Mouse (Mus musculus) C2C12 (cell line): ENCODE results near the gene Gm11273. TPM values are rescaled to one million over a fixed set of nuclear protein-coding genes. Genes with fewer than 3 reads are reported as not detected.
"Not testable (repeated sequence)": the region's sequence is repeated elsewhere in the genome, so short reads cannot be mapped to it uniquely, and the experiment has no call there.

Source experiments
- H3K27me3 ChIP-seq: one replicate; pipeline ENCODE4 v1.6.1; 2011; ENCODE audit not compliant: control insufficient read depth, insufficient read depth, insufficient read length
- H3K36me3 ChIP-seq: one replicate; pipeline ENCODE4 v1.6.1; 2011; ENCODE audit not compliant: control insufficient read depth, insufficient read depth
- H3K4me3 ChIP-seq: one replicate; pipeline ENCODE4 v1.5.1; 2011; ENCODE audit warnings: mild to moderate bottlenecking, control low read depth; ENCODE audit not compliant: poor library complexity, insufficient read depth, severe bottlenecking
- H3K79me2 ChIP-seq: one replicate; pipeline ENCODE4 v1.6.1; 2011; ENCODE audit not compliant: control insufficient read depth, insufficient read depth
- H3K79me3 ChIP-seq: one replicate; pipeline ENCODE4 v1.6.1; 2011; ENCODE audit warnings: low read depth, control low read depth
- H3ac ChIP-seq: one replicate; pipeline ENCODE3; 2011; ENCODE audit warnings: low read depth; ENCODE audit not compliant: control insufficient read depth, insufficient read length
- CEBPB ChIP-seq: IDR thresholded peaks from one replicate; pipeline ENCODE4 v1.6.1; 2011; ENCODE audit warnings: low read depth, mild to moderate bottlenecking, control low read depth, moderate library complexity
- CTCF ChIP-seq: IDR thresholded peaks from one replicate; pipeline ENCODE4 v1.5.1; 2011; ENCODE audit not compliant: control insufficient read depth, insufficient read depth, insufficient read length
- FOSL1 ChIP-seq: IDR thresholded peaks from one replicate; pipeline ENCODE4 v1.8.0; 2011; ENCODE audit warnings: mild to moderate bottlenecking, low read length; ENCODE audit not compliant: poor library complexity, insufficient read depth, severe bottlenecking
- MAX ChIP-seq: IDR thresholded peaks from one replicate; pipeline ENCODE4 v1.6.1; 2011; ENCODE audit warnings: mild to moderate bottlenecking, control low read depth
- MYOD1 ChIP-seq: IDR thresholded peaks from one replicate; pipeline ENCODE4 v1.6.1; 2011; ENCODE audit warnings: low read depth; ENCODE audit not compliant: control insufficient read depth, insufficient read length
- MYOG ChIP-seq: IDR thresholded peaks from one replicate; pipeline ENCODE4 v1.6.1; 2011; ENCODE audit not compliant: control insufficient read depth, insufficient read length; ENCODE audit errors: extremely low read depth
- USF1 ChIP-seq: IDR thresholded peaks from one replicate; pipeline ENCODE4 v1.6.1; 2011; ENCODE audit warnings: low read depth, mild to moderate bottlenecking, control low read depth, moderate library complexity
- polyA plus RNA-seq: library from polyadenylated mRNA; unstranded; fragments of >200 nt; fragmentation: generic; extraction: Trizol; gene quantifications from one replicate; pipeline ENCODE4 v1.2.1, GENCODE M21; 2012; ENCODE audit warnings: missing spikeins

Gene Gm11273
- polyA plus RNA-seq, 1 experiment: 22.1 TPM

GRCm38 (mm10) chr13:21506221-21506649 lies 5.0 kb upstream of the Gm11273 start:
- TF ChIP-seq MYOD1: no peak
- no peak for TF ChIP-seq FOSL1
- no peak for TF ChIP-seq CTCF
- TF ChIP-seq CEBPB: no peak
- TF ChIP-seq USF1: no peak
- TF ChIP-seq MYOG: no peak
- TF ChIP-seq MAX: no peak
- H3K4me3 ChIP-seq: peak overlapping the region; percentile 33
- H3ac ChIP-seq: peak overlapping the region; percentile 96
- H3K27me3 ChIP-seq: no peaks in the 10 kb centered on the region
- no peaks in the 10 kb centered on the region for H3K79me3 ChIP-seq
- H3K79me2 ChIP-seq: no peaks in the 10 kb centered on the region
- H3K36me3 ChIP-seq: no peaks in the 10 kb centered on the region

- H3K79me3 ChIP-seq: no peaks in the 10 kb centered on the region
- TF ChIP-seq FOSL1: no peak
- TF ChIP-seq MYOG: no peak
- TF ChIP-seq CEBPB: no peak
- TF ChIP-seq USF1: no peak
- TF ChIP-seq CTCF: no peak
- no peak for TF ChIP-seq MAX
- TF ChIP-seq MYOD1: no peak
- no peak overlapping the region for H3K4me3 ChIP-seq
- no peaks in the 10 kb centered on the region for H3K27me3 ChIP-seq
- no peak overlapping the region for H3ac ChIP-seq
- H3K36me3 ChIP-seq: no peaks in the 10 kb centered on the region
- H3K79me2 ChIP-seq: no peaks in the 10 kb centered on the region
Measured at GRCm38 (mm10) chr13:21502296-21502695, 1.1 kb upstream of the Gm11273 start.

GRCm38 (mm10) chr13:21495080-21495479 lies 6.1 kb downstream of the Gm11273 start, which contains the start of gene AK157302:
TSS of gene AK157302 (plus strand) at chr13:21495223.
- H3K27me3 ChIP-seq: no peaks in the 10 kb centered on the region
- TF ChIP-seq CTCF (no peak), MYOG (no peak), FOSL1 (no peak), MAX (no peak), CEBPB (no peak), USF1 (no peak), MYOD1 (no peak)
- H3K4me3 ChIP-seq: no peak within 1 kb of the TSS
- H3K79me2 ChIP-seq: no peaks in the 10 kb centered on the region
- H3ac ChIP-seq: no peak within 1 kb of the TSS
- H3K36me3 ChIP-seq: no peaks in the 10 kb centered on the region
- no peaks in the 10 kb centered on the region for H3K79me3 ChIP-seq

GRCm38 (mm10) chr13:21492847-21493246 lies 8.4 kb downstream of the Gm11273 start:
- H3K4me3 ChIP-seq: no peak overlapping the region
- no peaks in the 10 kb centered on the region for H3K27me3 ChIP-seq
- TF ChIP-seq CTCF (no peak), MYOD1 (no peak), FOSL1 (no peak), MAX (no peak), MYOG (no peak), CEBPB (no peak), USF1 (no peak)
- no peaks in the 10 kb centered on the region for H3K36me3 ChIP-seq
- no peak overlapping the region for H3ac ChIP-seq
- H3K79me2 ChIP-seq: no peaks in the 10 kb centered on the region
- no peaks in the 10 kb centered on the region for H3K79me3 ChIP-seq

GRCm38 (mm10) chr13:21486881-21487280 lies 14.3 kb downstream of the Gm11273 start:
- Histone ChIP-seq H3K79me2 (no peaks in the 10 kb centered on the region), H3ac (no peak overlapping the region), H3K27me3 (no peaks in the 10 kb centered on the region), H3K36me3 (no peaks in the 10 kb centered on the region), H3K79me3 (no peaks in the 10 kb centered on the region), H3K4me3 (no peak overlapping the region)
- no peak for TF ChIP-seq CTCF
- no peak for TF ChIP-seq USF1

GRCm38 (mm10) chr13:21478759-21479670 lies 22.2 kb downstream of the Gm11273 start, which contains the start of the genes Zkscan4 and Gm10065:
TSS of gene Zkscan4 (plus strand) at chr13:21478907.
TSS of gene Gm10065 (minus strand) at chr13:21479441.
- H3ac ChIP-seq, H3K4me3 ChIP-seq, H3K36me3 ChIP-seq, H3K79me2 ChIP-seq, H3K79me3 ChIP-seq, H3K27me3 ChIP-seq: not testable (repeated sequence)
